Mouse (Mus musculus) megakaryocyte, embryonic 14.5 days (primary cell): Measurements from ENCODE around the gene Etfb. TPM values are rescaled to one million over a fixed set of nuclear protein-coding genes. Genes with fewer than 3 reads are reported as not detected.

ENCODE experiments used
- H3K27me3 ChIP-seq: replicated peaks from 2 replicates; pipeline ENCODE3; 2012; ENCODE audit warnings: inconsistent platforms
- H3K36me3 ChIP-seq: replicated peaks from 2 replicates; pipeline ENCODE3; 2012; ENCODE audit warnings: low read length, inconsistent platforms, mixed read lengths
- H3K4me1 ChIP-seq: 2 replicates; pipeline ENCODE4 v1.6.1; 2012; ENCODE audit warnings: inconsistent platforms
- H3K4me3 ChIP-seq: replicated peaks from 2 replicates; pipeline ENCODE3; 2012; ENCODE audit warnings: moderate library complexity, mild to moderate bottlenecking, inconsistent platforms
- H3K9me3 ChIP-seq: 2 replicates; pipeline ENCODE4 v1.6.1; 2012; ENCODE audit warnings: inconsistent platforms
- FLI1 ChIP-seq: IDR thresholded peaks from 2 replicates; pipeline ENCODE4 v1.6.1; 2012; ENCODE audit warnings: low read length, inconsistent platforms, mixed read lengths
- GATA1 ChIP-seq: IDR thresholded peaks from 3 replicates; pipeline ENCODE4 v1.6.1; 2012; ENCODE audit warnings: mixed read lengths, low read length, inconsistent platforms, borderline replicate concordance
- polyA plus RNA-seq: library from polyadenylated mRNA; stranded (reverse); fragments of >175 nt; gene quantifications from 2 replicates; pipeline ENCODE4 v1.2.3, GENCODE M21; 2012; ENCODE audit warnings: low replicate concordance; ENCODE audit not compliant: insufficient read depth

Etfb gene
- polyA plus RNA-seq, 1 experiment, result 368 TPM

DNA sequence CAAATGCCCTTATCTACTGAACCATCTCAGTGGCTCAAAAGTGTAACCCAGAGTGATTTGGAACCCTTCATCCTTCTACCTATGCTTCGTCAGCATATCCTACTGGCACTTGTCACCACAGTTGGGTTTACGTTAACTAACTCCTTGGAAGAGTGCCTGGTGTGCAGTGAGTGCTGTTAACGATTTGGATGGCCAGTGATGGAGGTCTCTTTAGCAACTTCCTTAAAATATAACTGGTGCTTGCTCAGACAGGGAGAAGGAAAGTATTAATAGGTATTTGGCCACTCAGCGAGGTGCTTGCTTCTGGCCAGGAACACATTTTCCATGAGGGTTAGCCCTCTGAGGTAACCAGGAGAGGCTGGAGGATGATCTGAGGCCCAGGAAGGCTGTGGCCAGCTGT is 3.9 kb downstream of the Etfb start:
- Histone ChIP-seq H3K27me3 (no peaks in the 10 kb centered on the region), H3K36me3 (peaks cover 69% of the 10 kb centered on the region), H3K4me3 (no peak overlapping the region), H3K9me3 (no peaks in the 10 kb centered on the region), H3K4me1 (peaks cover 89% of the 10 kb centered on the region)
- no peak for TF ChIP-seq GATA1
- TF ChIP-seq FLI1, result no peak

DNA sequence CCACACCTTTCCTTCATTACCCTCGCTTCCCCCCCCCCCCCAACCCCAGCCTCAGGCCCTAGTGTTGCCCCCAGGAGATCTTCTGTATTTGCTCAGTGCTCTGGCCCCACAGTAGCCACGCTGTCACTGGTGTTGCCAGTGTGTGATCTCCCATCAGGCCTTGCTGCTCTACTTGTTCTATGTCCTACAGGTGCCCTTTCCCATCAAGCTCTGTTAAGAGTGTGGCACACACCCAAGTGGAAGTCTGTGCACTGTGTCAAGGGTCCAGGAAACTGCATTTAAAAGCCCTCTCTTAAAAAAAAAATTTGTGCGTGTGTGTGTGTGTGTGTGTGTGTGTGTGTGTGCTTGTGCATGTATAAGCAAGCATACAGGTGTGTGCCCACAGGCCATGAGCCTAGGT is 4.4 kb downstream of the Etfb start:
- Histone ChIP-seq H3K27me3 (no peaks in the 10 kb centered on the region), H3K36me3 (peaks cover 73% of the 10 kb centered on the region), H3K9me3 (no peaks in the 10 kb centered on the region), H3K4me3 (peak overlapping the region; percentile 59), H3K4me1 (peaks cover 90% of the 10 kb centered on the region)
- no peak for TF ChIP-seq GATA1
- TF ChIP-seq FLI1, result no peak

DNA sequence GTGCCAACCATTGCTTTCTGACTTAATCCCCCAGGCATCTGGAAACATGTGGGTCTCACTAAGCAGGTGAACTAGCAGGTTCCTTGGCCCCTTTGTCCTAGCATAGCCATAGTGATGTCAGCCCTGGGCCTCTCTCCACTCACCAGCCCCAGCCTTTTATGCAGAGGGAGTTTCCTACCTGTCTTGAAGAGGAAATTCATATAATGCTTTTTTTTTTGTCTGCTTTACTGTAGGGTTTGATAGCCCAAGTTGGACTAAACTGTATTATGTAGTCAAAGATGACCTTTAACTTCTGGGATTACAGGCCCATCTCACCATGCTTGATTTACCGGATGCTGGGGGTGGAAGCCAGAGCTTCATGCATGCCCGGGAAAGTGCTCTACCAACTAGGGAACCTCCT is 5.9 kb downstream of the Etfb start:
- Histone ChIP-seq H3K4me3 (no peak overlapping the region), H3K27me3 (no peaks in the 10 kb centered on the region), H3K9me3 (no peaks in the 10 kb centered on the region), H3K4me1 (peaks cover 87% of the 10 kb centered on the region), H3K36me3 (peaks cover 89% of the 10 kb centered on the region)
- TF ChIP-seq FLI1, result no peak
- TF ChIP-seq GATA1, result no peak

DNA sequence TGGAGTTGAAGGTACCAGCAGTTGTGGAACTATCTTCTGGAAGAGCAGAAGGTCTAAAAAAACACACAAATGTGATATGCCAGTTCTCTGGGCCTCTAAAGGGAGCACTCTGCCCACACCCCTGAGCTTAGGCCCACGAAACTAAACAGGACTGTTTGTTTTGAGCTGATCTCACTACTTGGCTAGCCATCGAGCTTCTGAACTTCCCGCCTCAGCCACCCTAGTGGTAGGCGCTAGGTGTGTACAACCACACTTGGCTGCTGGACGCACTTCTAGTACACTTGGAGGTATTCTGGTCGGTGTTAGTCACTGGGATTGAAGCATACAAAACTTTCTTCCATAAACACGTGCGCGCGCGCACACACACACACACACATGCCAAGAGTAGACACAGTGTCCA is 7.8 kb downstream of the Etfb start:
- no peaks in the 10 kb centered on the region for H3K27me3 ChIP-seq
- H3K9me3 ChIP-seq, result no peaks in the 10 kb centered on the region
- peaks cover 96% of the 10 kb centered on the region for H3K36me3 ChIP-seq
- H3K4me3 ChIP-seq, result no peak overlapping the region
- H3K4me1 ChIP-seq, result peaks cover 68% of the 10 kb centered on the region
- TF ChIP-seq GATA1 (no peak), FLI1 (no peak)

DNA sequence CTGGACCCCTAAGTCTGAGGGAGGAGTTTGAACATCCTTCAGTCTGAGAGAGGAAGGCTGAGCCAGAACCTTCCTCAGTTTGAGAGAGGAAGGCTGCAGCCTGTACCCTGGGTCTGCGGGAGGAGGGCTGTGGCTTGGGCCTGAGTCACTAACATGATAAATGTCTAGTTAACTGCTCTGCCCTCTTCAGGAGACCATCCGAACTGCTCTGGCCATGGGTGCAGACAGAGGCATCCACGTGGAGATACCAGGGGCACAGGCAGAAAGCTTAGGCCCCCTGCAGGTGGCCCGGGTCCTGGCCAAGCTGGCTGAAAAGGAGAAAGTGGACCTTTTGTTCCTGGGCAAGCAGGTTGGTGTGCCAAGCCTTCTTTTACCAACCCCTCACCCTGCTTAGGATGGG is 8.7 kb downstream of the Etfb start:
- no peaks in the 10 kb centered on the region for H3K27me3 ChIP-seq
- no peaks in the 10 kb centered on the region for H3K9me3 ChIP-seq
- peaks cover 59% of the 10 kb centered on the region for H3K4me1 ChIP-seq
- TF ChIP-seq GATA1 (no peak), FLI1 (no peak)
- H3K4me3 ChIP-seq, result no peak overlapping the region
- peaks cover 97% of the 10 kb centered on the region for H3K36me3 ChIP-seq

DNA sequence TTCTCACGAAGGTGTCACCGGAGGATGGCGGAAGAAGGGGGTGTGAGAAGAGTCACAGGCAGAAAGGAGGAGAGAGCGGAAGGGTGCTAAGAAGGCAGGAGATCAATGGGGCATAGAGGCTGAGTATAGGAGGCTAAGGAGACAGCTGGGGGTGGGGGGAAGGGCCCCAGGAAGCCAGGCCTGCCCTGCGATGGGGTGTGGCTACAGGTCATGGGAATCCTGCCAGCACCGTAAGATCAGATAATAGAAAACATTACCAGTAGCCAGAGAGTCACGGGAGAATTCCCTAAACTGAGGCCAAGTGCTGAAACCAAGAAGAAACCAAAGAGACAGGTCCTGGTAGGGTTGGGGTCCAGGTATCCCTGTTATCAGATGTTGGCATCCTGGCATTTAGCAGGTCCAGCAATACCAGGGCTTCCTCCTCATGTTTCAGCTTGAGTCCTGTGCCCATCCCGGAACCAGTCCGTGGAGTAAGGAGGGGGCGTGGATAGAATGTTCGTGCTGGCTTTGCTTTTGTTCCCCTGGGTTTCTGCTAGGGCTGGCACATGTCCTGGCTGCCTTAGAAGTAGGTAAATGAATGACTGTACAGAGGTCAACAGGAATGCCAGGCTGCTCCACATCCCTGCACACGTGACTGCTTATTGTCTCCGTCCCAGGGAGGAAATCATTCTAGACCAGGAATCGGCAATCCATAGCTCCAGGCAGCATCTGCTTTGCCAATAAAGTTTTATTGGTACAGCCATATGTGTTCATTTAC is 9.9 kb downstream of the Etfb start:
- Histone ChIP-seq H3K4me3 (no peak overlapping the region), H3K36me3 (peaks cover 94% of the 10 kb centered on the region), H3K4me1 (peaks cover 47% of the 10 kb centered on the region), H3K9me3 (no peaks in the 10 kb centered on the region), H3K27me3 (no peaks in the 10 kb centered on the region)
- TF ChIP-seq FLI1 (no peak), GATA1 (no peak)

DNA sequence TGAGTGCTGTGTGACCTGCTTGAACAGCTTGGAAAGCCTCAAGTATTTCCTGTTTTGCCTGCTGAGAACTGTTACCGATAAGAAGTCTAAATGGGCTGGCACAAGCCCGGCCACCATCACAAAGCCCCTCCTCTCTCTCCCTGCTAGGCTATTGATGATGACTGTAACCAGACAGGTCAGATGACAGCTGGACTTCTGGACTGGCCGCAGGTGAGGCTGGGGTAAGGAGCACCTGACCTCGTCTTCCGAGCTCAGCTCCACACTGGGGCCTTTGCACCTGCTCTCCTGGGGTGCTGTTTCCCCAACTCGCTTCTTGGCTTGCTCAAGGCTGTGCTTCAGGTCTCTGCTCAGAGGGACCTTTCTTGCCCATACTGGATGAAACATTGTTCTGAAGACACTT is 10.5 kb downstream of the Etfb start:
- Histone ChIP-seq H3K9me3 (no peaks in the 10 kb centered on the region), H3K36me3 (peaks cover 88% of the 10 kb centered on the region), H3K4me3 (no peak overlapping the region), H3K4me1 (peaks cover 41% of the 10 kb centered on the region), H3K27me3 (no peaks in the 10 kb centered on the region)
- TF ChIP-seq GATA1 (no peak), FLI1 (no peak)

DNA sequence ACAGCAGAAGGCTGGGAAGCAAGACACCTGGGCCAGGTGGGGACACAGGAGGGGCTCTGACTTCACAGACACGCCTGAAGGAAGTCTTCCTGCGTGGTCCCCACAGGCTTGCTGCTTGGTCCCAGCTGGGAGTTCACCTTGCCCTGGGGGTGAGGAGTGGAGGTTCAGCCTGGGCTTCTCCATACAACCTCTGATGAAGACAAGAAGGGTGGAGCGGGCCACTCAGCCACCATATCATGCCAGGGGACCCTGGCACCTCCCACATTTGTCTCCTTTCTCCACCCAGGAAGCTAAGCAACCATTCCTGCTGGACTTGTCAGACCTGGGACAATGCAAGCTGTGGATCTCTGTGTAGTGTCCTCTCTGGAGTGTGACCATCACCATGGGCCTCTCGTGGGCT is 19.0 kb downstream of the Etfb start, which contains the start of gene Vsig10l:
TSS of gene Vsig10l (plus strand) at position 301 of the 400 bp plus-strand sequence.
- Histone ChIP-seq H3K36me3 (peaks cover 15% of the 10 kb centered on the region), H3K4me3 (peak within 1 kb of the TSS; percentile 23), H3K9me3 (no peaks in the 10 kb centered on the region), H3K4me1 (peaks cover 45% of the 10 kb centered on the region), H3K27me3 (peaks cover 11% of the 10 kb centered on the region)
- TF ChIP-seq GATA1 (no peak), FLI1 (no peak)

DNA sequence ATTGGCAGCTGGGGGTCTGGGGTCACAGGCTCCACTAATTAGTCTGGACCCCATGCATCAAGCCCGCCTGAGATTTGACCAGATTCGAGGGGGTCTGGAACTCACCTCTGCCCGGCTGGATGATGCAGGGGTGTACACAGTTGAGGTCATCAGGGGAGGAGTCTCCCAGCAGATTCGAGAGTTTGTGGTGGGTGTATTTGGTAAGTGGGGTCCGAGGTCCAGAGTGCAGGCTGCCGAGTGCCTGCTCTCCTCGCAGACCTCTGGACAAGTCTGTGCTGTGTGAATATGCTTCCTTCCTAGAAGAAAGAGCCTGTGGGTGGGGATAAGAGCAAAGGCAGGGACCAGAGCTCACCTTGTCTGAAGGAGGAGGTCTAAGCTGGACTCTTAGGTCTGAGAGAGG is 20.1 kb downstream of the Etfb start:
- H3K4me1 ChIP-seq, result peaks cover 45% of the 10 kb centered on the region
- H3K27me3 ChIP-seq, result peaks cover 11% of the 10 kb centered on the region
- TF ChIP-seq GATA1 (no peak), FLI1 (no peak)
- no peak overlapping the region for H3K4me3 ChIP-seq
- H3K36me3 ChIP-seq, result peaks cover 17% of the 10 kb centered on the region
- no peaks in the 10 kb centered on the region for H3K9me3 ChIP-seq

DNA sequence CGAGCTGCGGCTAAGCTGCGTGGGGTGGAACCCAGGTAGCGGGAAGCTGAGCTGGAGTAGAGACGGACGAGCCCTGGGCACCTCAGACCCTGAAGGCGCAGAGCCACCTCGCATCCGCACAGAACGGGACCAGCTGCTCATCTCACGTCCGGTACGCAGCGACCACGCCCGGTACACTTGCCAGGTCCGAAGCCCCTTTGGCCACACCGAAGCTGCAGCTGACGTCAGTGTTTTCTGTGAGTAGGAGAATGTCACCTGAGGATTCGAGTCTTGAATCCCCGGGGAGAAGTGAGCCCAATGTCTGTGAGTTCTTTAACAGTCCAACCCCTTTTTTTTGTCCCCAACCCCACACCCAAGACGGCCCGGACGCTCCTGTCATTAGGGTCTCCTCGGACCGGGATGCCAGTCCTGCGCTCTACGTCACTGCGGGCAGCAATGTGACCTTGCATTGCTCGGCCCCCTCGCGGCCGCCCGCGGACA is 21.0 kb downstream of the Etfb start:
- no peaks in the 10 kb centered on the region for H3K9me3 ChIP-seq
- H3K4me3 ChIP-seq, result peak overlapping the region; percentile 96
- peaks cover 19% of the 10 kb centered on the region for H3K36me3 ChIP-seq
- H3K4me1 ChIP-seq, result peaks cover 42% of the 10 kb centered on the region
- TF ChIP-seq FLI1, result no peak
- no peak for TF ChIP-seq GATA1
- peaks cover 11% of the 10 kb centered on the region for H3K27me3 ChIP-seq
